Mouse (Mus musculus) gastrocnemius, adult 2 months (tissue): ENCODE data around the gene Ano1. TPM values are rescaled to one million over a fixed set of nuclear protein-coding genes. Genes with fewer than 3 reads are reported as not detected.

ENCODE experiments used
- DNase-seq: peaks from one replicate; pipeline ENCODE4 v3.0.0; 2022
- H3K27ac ChIP-seq: fragments of 200-600 bp; 2 replicates; pipeline ENCODE4 v1.8.1; 2022; ENCODE audit warnings: mild to moderate bottlenecking
- H3K4me3 ChIP-seq: fragments of 200-600 bp; 2 replicates; pipeline ENCODE4 v1.8.1; 2022; ENCODE audit warnings: mild to moderate bottlenecking, moderate library complexity
- CTCF ChIP-seq: fragments of 200-600 bp; IDR thresholded peaks from 2 replicates; pipeline ENCODE4 v1.8.1; 2022; ENCODE audit warnings: antibody characterized with exemption, mild to moderate bottlenecking, moderate library complexity
- intact Hi-C: fragments of 180-260 bp; cut with DNase I; formaldehyde crosslinking; loops from one replicate; pipeline ENCODE4 v1.15.1; 2025
- total RNA-seq, 2 experiments: library from RNA; stranded (reverse); gene quantifications; 2 replicates each; pipeline ENCODE4 v1.2.3; 2021

Ano1 gene
- total RNA-seq, 2 experiments from 2014 or later = 2.9 to 3.7 TPM

DNA sequence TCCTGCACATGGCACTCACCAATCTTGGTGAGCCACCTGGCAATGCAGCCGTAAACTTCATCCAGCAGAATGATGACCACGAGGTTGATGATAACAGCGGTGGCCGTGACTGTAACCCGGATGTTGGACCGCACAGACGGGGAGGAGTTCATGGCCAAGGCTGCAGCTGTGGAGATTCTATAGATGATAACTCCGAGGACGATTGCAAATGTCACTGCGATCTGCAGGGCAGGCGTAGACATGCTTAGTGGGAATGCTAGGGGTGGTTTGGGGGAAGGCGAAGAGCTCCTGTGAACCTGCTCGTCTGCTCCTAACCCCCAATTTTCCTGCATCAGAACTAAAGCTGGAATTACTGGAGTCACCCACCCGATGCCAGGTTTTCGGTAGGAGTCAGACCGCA, 140.2 kb downstream of the Ano1 start:
- intact Hi-C loops = no loop called here
- no peak for TF ChIP-seq CTCF
- H3K4me3 ChIP-seq = no peak overlapping the region

GRCm38 (mm10) chr7:144609568-144609967, 142.2 kb downstream of the Ano1 start:
- no peak for TF ChIP-seq CTCF
- intact Hi-C loops = no loop called here
- no peak for DNase-seq
- H3K4me3 ChIP-seq = no peak overlapping the region
- H3K27ac ChIP-seq = no peak overlapping the region

More for the DNA sequence above, 140.2 kb downstream of the Ano1 start:
- DNase-seq = no peak
- no peak overlapping the region for H3K27ac ChIP-seq

DNA sequence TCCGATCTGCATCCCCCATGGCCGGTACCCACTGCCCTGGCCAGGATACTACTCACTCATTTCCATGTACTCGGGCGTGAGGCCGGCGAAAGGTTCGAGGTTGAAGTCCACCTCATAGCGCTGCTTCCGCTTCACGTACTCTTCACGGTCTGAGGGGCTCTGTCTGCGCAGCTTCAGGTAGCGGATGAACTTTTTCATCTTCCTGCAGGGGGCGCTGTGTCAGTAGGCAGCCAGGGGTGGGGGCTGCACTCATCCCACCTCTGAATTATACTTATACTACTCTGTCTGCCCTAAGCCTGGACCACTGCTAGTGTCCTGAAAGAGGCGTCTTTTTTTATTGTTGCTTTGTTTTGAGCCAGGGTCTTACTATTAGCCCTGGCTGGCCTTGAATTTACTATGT, 143.9 kb downstream of the Ano1 start:
- H3K4me3 ChIP-seq = no peak overlapping the region
- intact Hi-C loops = no loop called here
- no peak overlapping the region for H3K27ac ChIP-seq
- no peak for DNase-seq
- peak; percentile 30; the same call in 1 of the 2 replicates for TF ChIP-seq CTCF

GRCm38 (mm10) chr7:144604735-144605134, 147.0 kb downstream of the Ano1 start:
- no peak for TF ChIP-seq CTCF
- no peak for DNase-seq
- Histone ChIP-seq H3K4me3 (no peak overlapping the region), H3K27ac (no peak overlapping the region)
- intact Hi-C loops = no loop called here

DNA sequence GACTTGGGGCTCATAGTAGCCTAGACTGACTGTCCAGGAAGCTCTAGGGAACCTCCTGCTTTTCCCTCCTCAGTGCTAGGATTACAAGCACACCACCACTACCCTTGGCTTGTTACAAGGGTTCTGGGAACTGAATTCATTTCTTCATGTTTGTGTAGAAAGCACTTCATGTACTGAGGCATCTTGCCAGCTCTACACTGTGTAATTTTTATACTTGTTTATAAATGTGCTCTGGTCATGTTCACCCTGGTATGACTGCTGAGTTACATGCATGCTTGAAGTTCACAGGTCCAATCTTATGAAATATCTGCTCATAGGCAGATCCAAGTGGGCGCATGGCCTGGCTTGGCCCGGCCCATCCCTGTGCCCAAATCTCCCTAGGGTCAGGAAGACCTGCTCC, 147.5 kb downstream of the Ano1 start:
- intact Hi-C loops = no loop called here
- no peak for TF ChIP-seq CTCF
- Histone ChIP-seq H3K4me3 (no peak overlapping the region), H3K27ac (no peak overlapping the region)
- no peak for DNase-seq

DNA sequence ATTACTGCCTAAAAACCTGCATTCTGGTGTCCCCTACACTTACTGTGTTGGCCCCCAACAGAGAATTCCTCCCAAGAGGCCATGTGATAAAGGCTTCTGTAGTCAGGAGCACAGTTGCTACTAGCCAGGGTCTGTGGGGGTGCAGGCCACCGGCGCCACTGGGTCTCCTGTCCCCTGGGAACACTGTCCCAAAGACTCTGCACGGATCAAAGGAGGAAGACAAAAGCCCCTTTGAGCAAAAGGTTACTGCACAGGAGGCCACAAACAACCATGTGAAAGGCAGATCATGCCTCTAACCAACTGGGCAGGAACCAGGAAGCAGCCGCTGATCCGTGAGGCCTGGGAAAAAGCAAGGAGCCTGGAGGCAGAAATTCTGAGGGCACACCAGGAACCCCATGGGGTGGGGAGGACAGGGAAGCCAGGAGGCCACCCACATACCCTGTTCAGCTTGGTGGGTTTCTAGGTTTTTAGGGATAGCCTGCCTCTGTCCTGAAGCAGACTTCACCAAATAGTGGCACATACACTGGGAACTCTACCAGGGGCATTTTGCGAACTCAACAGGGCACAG, 151.4 kb downstream of the Ano1 start:
- DNase-seq = no peak
- Histone ChIP-seq H3K27ac (no peak overlapping the region), H3K4me3 (no peak overlapping the region)
- intact Hi-C loops = no loop called here
- no peak for TF ChIP-seq CTCF

- TF ChIP-seq CTCF = no peak
- intact Hi-C loops = loop anchor here (1.0 to 10.0 kb wide), 3 partner anchors 186 to 375 kb away; no protein-coding TSS in a partner anchor
- DNase-seq = no peak
These were observed 162.3 kb downstream of the Ano1 start for GRCm38 (mm10) chr7:144589508-144589907.

GRCm38 (mm10) chr7:144587291-144587690, 164.5 kb downstream of the Ano1 start:
- no peak for DNase-seq
- intact Hi-C loops = loop anchor here (5.0 to 10.0 kb wide), 2 partner anchors 315 to 372 kb away; no protein-coding TSS in a partner anchor
- peak; percentile 57 for TF ChIP-seq CTCF
- H3K4me3 ChIP-seq = no peak overlapping the region
- H3K27ac ChIP-seq = no peak overlapping the region

More at GRCm38 (mm10) chr7:144589508-144589907, 162.3 kb downstream of the Ano1 start:
- H3K27ac ChIP-seq = no peak overlapping the region
- H3K4me3 ChIP-seq = no peak overlapping the region

GRCm38 (mm10) chr7:144585648-144586047, 166.1 kb downstream of the Ano1 start:
- peak; percentile 74 for DNase-seq
- Histone ChIP-seq H3K27ac (no peak overlapping the region), H3K4me3 (no peak overlapping the region)
- peak; percentile 95 for TF ChIP-seq CTCF
- intact Hi-C loops = loop anchor here (1.0 to 10.0 kb wide), 3 partner anchors 191 to 371 kb away; no protein-coding TSS in a partner anchor

GRCm38 (mm10) chr7:144583619-144584018, 168.2 kb downstream of the Ano1 start:
- DNase-seq = peak; percentile 49
- H3K4me3 ChIP-seq = no peak overlapping the region
- no peak overlapping the region; the same call in 1 of the 2 replicates for H3K27ac ChIP-seq
- peak; percentile 58 for TF ChIP-seq CTCF
- intact Hi-C loops = loop anchor here (10.0 kb wide), 1 partner anchor 369 kb away; no protein-coding TSS in a partner anchor

GRCm38 (mm10) chr7:144582284-144582980, 169.3 kb downstream of the Ano1 start, which contains the start of gene Fadd:
TSS of gene Fadd (minus strand) at chr7:144582463.
- Histone ChIP-seq H3K4me3 (peak within 1 kb of the TSS; percentile 98), H3K27ac (peak within 1 kb of the TSS; percentile 86)
- DNase-seq = peak; percentile 96
- intact Hi-C loops = loop anchor here (10.0 kb wide), 1 partner anchor 368 kb away; no protein-coding TSS in a partner anchor
- TF ChIP-seq CTCF = no peak

DNA sequence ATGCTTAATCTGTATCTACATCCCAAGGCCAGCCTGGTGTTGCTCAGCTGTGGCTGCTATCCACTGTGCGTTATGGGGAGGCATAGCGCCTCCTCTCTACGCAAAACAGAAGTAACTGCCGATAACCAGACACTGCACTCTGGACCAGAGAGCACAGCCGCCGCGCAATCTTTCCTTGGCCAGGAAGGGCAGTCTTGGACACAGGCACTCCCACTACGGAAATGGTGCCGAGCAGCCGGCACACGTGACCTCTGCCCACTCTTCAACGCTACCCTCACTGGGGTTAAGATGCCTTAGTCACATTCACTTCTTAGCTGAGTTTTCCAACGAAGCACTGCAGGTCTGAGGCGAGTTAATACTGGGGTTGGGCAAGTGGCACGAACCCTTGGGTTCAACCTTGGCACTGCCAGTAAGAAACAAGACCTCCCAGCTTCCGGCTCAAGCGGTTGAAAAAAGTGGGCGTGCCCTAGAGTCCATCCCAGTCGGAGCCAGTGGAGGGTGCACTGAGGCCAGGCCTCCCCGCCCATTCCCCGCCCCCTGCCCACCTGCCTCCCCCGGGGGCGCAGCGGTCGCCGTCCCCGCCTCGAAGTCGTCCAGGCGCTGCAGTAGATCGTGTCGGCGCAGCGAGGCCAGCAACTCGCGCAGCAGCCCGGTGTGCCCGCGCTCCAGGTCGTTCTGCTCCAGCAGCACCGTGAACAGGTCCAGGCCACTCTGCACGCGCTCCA, 170.1 kb downstream of the Ano1 start:
- peak overlapping the region; percentile 98 for H3K4me3 ChIP-seq
- peak overlapping the region; percentile 86 for H3K27ac ChIP-seq
- peak; percentile 71 for TF ChIP-seq CTCF
- intact Hi-C loops = loop anchor here (2.0 to 10.0 kb wide), 2 partner anchors 111 to 367 kb away; partner anchors contain the start of gene Cttn
- peak; percentile 87 for DNase-seq
